Mouse (Mus musculus) lung, postnatal 0 days (tissue): Measurements from ENCODE around the gene Alox5. TPM values are rescaled to one million over a fixed set of nuclear protein-coding genes. Genes with fewer than 3 reads are reported as not detected.
A peak's percentile ranks its signal among the peaks of the same experiment; 100 is the strongest.
"Not testable (repeated sequence)": the region's sequence is repeated elsewhere in the genome, so short reads cannot be mapped to it uniquely, and the experiment has no call there.

Source experiments
- ATAC-seq: fragments of 200-750 bp; cut with Nextera tagmentation; 2 replicates; pipeline ENCODE4 v1.8.0; 2017; ENCODE audit warnings: moderate library complexity
- DNase-seq: peaks from one replicate; pipeline ENCODE4 v3.0.0-alpha.2; 2016; ENCODE audit warnings: low spot score
- H3K27ac ChIP-seq: fragments of 300-500 bp; sonication (generic); 2 replicates; pipeline ENCODE4 v1.5.1; 2014; ENCODE audit warnings: antibody characterized with exemption, mild to moderate bottlenecking, low read length, mixed read lengths
- H3K27me3 ChIP-seq: fragments of 300-500 bp; sonication (generic); replicated peaks from 2 replicates; pipeline ENCODE4 v1.6.1; 2014; ENCODE audit warnings: low read length, mixed read lengths; ENCODE audit not compliant: insufficient read depth
- H3K36me3 ChIP-seq: fragments of 300-500 bp; sonication (generic); 2 replicates; pipeline ENCODE4 v1.6.1; 2014; ENCODE audit warnings: low read length, mixed read lengths; ENCODE audit not compliant: insufficient read depth
- H3K4me1 ChIP-seq: fragments of 300-500 bp; sonication (generic); 2 replicates; pipeline ENCODE4 v1.6.1; 2014; ENCODE audit warnings: antibody characterized with exemption, low read depth, low read length, mixed read lengths; ENCODE audit not compliant: insufficient read depth
- H3K4me2 ChIP-seq: fragments of 300-500 bp; sonication (generic); replicated peaks from 2 replicates; pipeline ENCODE4 v1.6.1; 2014; ENCODE audit warnings: low read depth, mild to moderate bottlenecking, low read length, moderate library complexity, mixed read lengths
- H3K4me3 ChIP-seq: fragments of 300-500 bp; sonication (generic); 2 replicates; pipeline ENCODE4 v1.5.1; 2014; ENCODE audit warnings: low read depth, low read length
- H3K9ac ChIP-seq: fragments of 300-500 bp; sonication (generic); replicated peaks from 2 replicates; pipeline ENCODE4 v1.6.1; 2014; ENCODE audit warnings: low read depth, mild to moderate bottlenecking
- H3K9me3 ChIP-seq: fragments of 300-500 bp; sonication (generic); 2 replicates; pipeline ENCODE4 v1.6.1; 2016; ENCODE audit warnings: low read length, mixed read lengths
- CTCF ChIP-seq: IDR thresholded peaks from 2 replicates; pipeline ENCODE4 v1.5.1; 2016; ENCODE audit warnings: antibody characterized with exemption, mild to moderate bottlenecking
- EP300 ChIP-seq: IDR thresholded peaks from 2 replicates; pipeline ENCODE4 v1.6.1; 2016; ENCODE audit warnings: antibody characterized with exemption, mild to moderate bottlenecking, control low read depth
- WGBS: fragments of 180-500 bp; shearing (Covaris S2); extraction: QIAGEN DNeasy Blood & Tissue Kit; methylation state at CpG from one replicate; pipeline ENCODE4 v1.1.7; 2014; 5-methylcytosine and 5-hydroxymethylcytosine counted together
- polyA plus RNA-seq: library from polyadenylated mRNA; unstranded; fragments of >200 nt; fragmentation: Nextera tagmentation; extraction: Ambion mirVana; gene quantifications from 2 replicates; pipeline ENCODE4 v1.2.1, GENCODE M21; 2015

Alox5 gene
- polyA plus RNA-seq: 3.1 TPM in 2 replicates

DNA sequence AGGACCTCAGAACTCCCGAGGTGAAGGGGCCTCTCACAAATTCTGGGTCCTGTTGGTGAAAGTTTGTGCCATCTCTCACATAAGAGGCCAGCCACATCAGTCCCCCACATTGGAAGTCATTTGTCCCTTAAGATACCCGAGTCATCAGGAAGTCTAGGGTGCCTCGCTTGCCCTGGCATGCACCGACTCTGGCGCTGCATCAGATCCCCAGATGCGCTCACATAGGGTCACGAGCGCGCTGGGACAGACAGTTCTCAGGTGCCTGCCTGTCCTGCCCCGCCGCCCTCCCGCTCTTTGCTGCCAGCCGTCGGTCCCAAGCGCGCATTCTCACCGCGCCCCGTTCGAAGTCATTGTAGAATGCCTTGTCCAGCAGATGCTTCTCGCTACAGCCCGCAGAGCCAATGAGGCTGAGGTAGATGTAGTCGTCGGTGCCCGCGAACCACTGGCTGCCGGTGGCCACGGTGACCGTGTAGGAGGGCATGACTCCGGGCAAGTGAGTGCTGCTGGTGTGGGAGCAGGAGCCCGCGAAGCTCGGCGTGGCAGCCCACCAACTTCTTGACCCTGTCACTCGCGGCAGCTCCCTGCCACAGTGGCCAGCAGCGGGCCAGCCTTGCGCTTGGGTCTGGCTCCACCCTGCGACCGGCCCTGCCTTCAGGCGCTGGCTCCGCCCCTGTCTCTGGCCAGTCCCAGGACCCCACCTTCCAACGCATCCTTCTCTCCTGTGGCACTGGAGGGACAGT is at the start of gene Alox5:
Gene Alox5 (minus strand): TSS at position 635 of the 740 bp plus-strand sequence.
- Histone ChIP-seq H3K4me3 (peak within 1 kb of the TSS; percentile 21; the same call in 1 of the 2 replicates), H3K36me3 (no peaks in the 10 kb centered on the region), H3K27me3 (peaks cover 17% of the 10 kb centered on the region; the same call in 1 of the 2 replicates), H3K27ac (no peak within 1 kb of the TSS), H3K4me2 (peak within 1 kb of the TSS; percentile 43), H3K4me1 (0 out of 2 replicates have a peak, but pooled peaks cover 4% of the 10 kb centered on the region), H3K9me3 (no peaks in the 10 kb centered on the region), H3K9ac (no peak within 1 kb of the TSS)
- TF ChIP-seq EP300 (no peak), CTCF (0 out of 2 replicates have a peak, but pooled peaks have one; percentile 10)
- WGBS: 3% methylated on average over 40 of the region's 43 CpGs
- ATAC-seq (peak; percentile 41; the same call in 1 of the 2 replicates), DNase-seq (peak; percentile 22)

DNA sequence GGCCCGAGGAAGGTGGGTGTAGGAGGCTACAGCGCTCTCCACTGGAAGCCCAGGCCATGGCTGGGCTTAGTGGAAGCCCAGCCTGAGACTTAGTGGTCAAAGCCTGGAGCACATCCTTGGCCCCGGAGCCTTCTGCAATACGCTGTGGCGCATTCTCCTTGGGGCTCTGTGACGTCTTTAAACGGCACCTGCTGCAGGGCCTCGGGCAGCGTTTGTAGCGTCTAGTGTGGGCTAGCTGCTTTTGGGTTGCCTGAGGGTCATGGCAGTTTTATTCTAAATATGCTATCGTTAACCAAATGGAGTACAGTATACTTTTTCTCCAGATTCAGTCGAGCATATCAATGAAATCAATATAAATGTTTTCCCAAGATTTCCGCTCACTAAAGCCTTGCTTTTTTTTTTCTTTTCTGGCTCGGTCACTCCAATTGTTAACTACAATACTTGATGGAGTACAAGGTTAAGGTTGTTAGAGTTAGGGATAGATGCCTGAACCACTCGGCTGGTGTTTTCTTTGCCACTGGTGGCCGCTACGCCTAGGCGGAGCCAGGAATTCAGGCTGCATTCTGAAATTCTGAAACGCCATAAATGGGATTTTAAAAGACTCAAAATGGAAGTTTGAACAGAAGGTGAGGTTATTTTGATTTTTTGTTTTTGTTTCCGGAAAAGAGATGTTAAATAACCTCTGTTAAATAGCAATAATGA is 45.5 kb upstream of the Alox5 start, which contains the start of gene Olfr212:
Gene Olfr212 (plus strand): TSS at position 215 of the 702 bp plus-strand sequence.
- H3K9ac ChIP-seq, DNase-seq, H3K27ac ChIP-seq, H3K36me3 ChIP-seq, H3K4me2 ChIP-seq, H3K9me3 ChIP-seq, H3K27me3 ChIP-seq, H3K4me3 ChIP-seq, H3K4me1 ChIP-seq, ATAC-seq: not testable (repeated sequence)
- WGBS: 89% methylated on average over 19 of the region's 20 CpGs

DNA sequence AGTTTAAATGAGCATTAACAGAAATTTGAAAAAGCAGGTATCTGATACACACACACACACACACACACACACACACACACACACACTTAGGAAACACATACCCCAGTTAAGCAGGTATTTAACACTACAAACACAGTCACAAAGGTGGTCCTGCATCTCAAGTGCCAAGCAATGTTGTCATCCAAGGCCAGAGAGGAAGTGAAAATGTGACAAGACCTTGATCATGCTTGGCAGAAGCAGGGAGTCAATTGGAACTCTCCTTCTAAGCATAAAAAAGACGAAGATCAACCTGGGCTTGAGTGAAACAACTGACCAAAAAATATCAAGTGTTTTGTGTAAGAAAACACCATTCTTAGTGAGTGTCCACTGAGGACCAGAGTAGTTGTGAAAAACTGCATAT is 35.0 kb upstream of the Alox5 start:
- Histone ChIP-seq H3K4me3 (no peak overlapping the region), H3K4me2 (no peak overlapping the region), H3K9ac (no peak overlapping the region), H3K9me3 (no peaks in the 10 kb centered on the region), H3K4me1 (no peaks in the 10 kb centered on the region), H3K36me3 (no peaks in the 10 kb centered on the region), H3K27me3 (no peaks in the 10 kb centered on the region), H3K27ac (no peak overlapping the region)
- ATAC-seq (no peak), DNase-seq (no peak)
- TF ChIP-seq EP300 (no peak), CTCF (no peak)
- 74% methylated on average over 1 of the region's 1 CpGs for WGBS

DNA sequence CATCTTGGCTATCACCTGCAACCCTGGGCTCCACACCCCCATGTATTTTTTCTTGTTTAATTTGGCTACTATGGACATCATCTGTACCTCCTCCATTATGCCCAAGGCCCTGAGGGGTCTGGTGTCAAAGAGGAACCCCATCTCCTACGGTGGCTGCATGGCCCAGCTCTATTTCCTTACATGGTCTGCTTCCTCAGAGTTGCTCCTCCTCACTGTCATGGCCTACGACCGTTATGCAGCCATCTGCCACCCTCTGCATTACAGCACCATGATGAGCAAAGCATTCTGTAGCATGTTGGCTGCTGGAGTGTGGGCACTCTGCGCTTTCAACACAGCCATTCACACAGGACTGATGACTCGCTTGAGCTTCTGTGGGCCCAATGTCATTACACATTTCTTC is 32.8 kb upstream of the Alox5 start:
- no peak for DNase-seq
- no peak for ATAC-seq
- no peaks in the 10 kb centered on the region for H3K27me3 ChIP-seq
- TF ChIP-seq CTCF: no peak
- TF ChIP-seq EP300: no peak
- no peak overlapping the region for H3K9ac ChIP-seq
- H3K4me3 ChIP-seq: no peak overlapping the region
- H3K36me3 ChIP-seq: no peaks in the 10 kb centered on the region
- no peaks in the 10 kb centered on the region for H3K4me1 ChIP-seq
- WGBS: 78% methylated on average over 5 of the region's 5 CpGs
- H3K9me3 ChIP-seq: no peaks in the 10 kb centered on the region
- no peak overlapping the region for H3K4me2 ChIP-seq
- H3K27ac ChIP-seq: no peak overlapping the region

DNA sequence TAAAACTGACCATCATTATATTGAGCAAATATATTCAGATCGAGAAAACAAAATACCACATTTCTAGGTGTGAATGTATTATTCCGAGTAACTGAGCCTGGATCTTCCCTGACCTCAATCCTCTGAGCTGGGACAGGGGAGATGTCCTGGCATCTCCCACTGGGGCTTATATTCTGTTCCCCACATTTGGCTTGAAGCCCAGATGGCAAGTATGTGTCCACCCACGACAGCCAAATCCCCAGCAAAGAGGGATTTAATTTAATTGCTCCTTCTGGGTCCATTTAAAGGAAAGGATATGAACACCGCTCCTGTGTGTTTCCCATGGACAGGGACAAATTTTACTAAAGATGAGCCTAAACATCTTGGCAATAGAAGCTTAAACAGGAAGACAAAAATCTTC is 27.8 kb upstream of the Alox5 start, which contains the start of gene Olfr211:
Gene Olfr211 (plus strand): TSS at position 301 of the 400 bp plus-strand sequence.
- no peak for DNase-seq
- Histone ChIP-seq H3K27me3 (no peaks in the 10 kb centered on the region), H3K4me3 (no peak within 1 kb of the TSS), H3K9ac (no peak within 1 kb of the TSS), H3K9me3 (no peaks in the 10 kb centered on the region), H3K4me2 (no peak within 1 kb of the TSS), H3K4me1 (no peaks in the 10 kb centered on the region), H3K36me3 (no peaks in the 10 kb centered on the region), H3K27ac (no peak within 1 kb of the TSS)
- TF ChIP-seq CTCF: no peak
- TF ChIP-seq EP300: no peak
- 66% methylated on average over 4 of the region's 4 CpGs for WGBS
- ATAC-seq: no peak

DNA sequence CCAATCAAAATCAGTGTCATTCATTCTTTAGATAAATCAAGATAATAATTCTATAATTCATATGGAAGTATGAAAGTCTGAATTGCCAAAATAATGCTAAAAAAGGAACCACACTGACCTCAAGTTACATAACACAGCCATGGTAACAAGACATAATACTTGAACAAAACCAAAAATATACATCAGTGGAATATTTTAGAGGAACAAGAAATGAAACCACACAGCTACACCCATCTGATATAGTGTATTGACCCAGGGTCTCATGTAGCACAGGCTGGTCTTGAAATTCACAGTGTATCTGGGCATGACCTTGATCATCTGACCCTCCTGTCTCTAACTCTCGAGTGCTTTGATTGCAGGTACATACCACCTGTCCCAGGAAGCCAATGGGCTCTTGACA is 25.9 kb upstream of the Alox5 start:
- no peak overlapping the region for H3K4me3 ChIP-seq
- ATAC-seq (no peak), DNase-seq (no peak)
- H3K36me3 ChIP-seq: no peaks in the 10 kb centered on the region
- H3K9ac ChIP-seq: no peak overlapping the region
- TF ChIP-seq CTCF (no peak), EP300 (no peak)
- 39% methylated on average over 1 of the region's 1 CpGs for WGBS
- H3K9me3 ChIP-seq: no peaks in the 10 kb centered on the region
- no peak overlapping the region for H3K4me2 ChIP-seq
- no peaks in the 10 kb centered on the region for H3K4me1 ChIP-seq
- H3K27me3 ChIP-seq: no peaks in the 10 kb centered on the region
- no peak overlapping the region for H3K27ac ChIP-seq
